Comparison of ENCODE assay signal across 14 mouse cellular contexts in genomic region chr5:125017332-125017731, GRCm38 (mm10). TPM values are rescaled to one million over a fixed set of nuclear protein-coding genes. Genes with fewer than 3 reads are reported as not detected.
DNase-seq lines count a peak whose midpoint lies in the region; ATAC-seq lines count a peak whose summit lies in the region.
"Had no signal": no experiment of that assay in that cellular context is flagged by ENCODE, and none has a peak within 500 bp of the region (broad histone marks: within the 10 kb centered on the region; RNA-seq: fewer than 3 reads in every experiment).

No protein-coding gene starts in this region.

- no peak overlapping the region for H3K27ac ChIP-seq in kidney, embryonic 14.5 days (ENCODE audit: low read depth, low read length)
- no peak overlapping the region for H3K27ac ChIP-seq in embryonic facial prominence, embryonic 14.5 days (replicated peaks; ENCODE audit: low read depth, low read length)
- H3K27ac ChIP-seq: neural tube, embryonic 12.5 days had no signal

- DNase-seq in kidney, postnatal 25 days = no peak
- peak; percentile 69 to 75 for DNase-seq in right cerebral cortex, postnatal 10 days (ENCODE audit: low spot score in 2 of 2)
- DNase-seq in right cerebral cortex, postnatal 36 days (ENCODE audit: low spot score in 2 of 2) = no peak
- DNase-seq in embryonic facial prominence, embryonic 14.5 days (ENCODE audit: low spot score) = peak; percentile 75
- no peak for DNase-seq in urinary bladder, postnatal 36 days (ENCODE audit: low spot score in 2 of 2)
- no peak for DNase-seq in heart, postnatal 10 days
- DNase-seq: adrenal gland, postnatal 25 days; lung, adult 2 months had no signal

- peaks cover 80% of the 10 kb centered on the region for H3K36me3 ChIP-seq in kidney, embryonic 14.5 days (ENCODE audit: control insufficient read depth, insufficient read depth, low read length)
- H3K36me3 ChIP-seq in embryonic facial prominence, embryonic 14.5 days (ENCODE audit: control insufficient read depth, insufficient read depth, low read length) = peaks cover 84% of the 10 kb centered on the region

- 59% methylated on average over 15 of the region's 15 CpGs for WGBS in kidney, embryonic 14.5 days
- WGBS in embryonic facial prominence, embryonic 14.5 days = 39% methylated on average over 13 of the region's 15 CpGs

- peak; percentile 34; the same call in 1 of the 2 replicates for ATAC-seq in kidney, embryonic 14.5 days (ENCODE audit: low FRiP score, low TSS enrichment)
- peak; percentile 56 for ATAC-seq in embryonic facial prominence, embryonic 14.5 days (ENCODE audit: low read depth)

- H3K9ac ChIP-seq in kidney, embryonic 14.5 days (ENCODE audit: low read depth, low read length) = no peak overlapping the region
- H3K9ac ChIP-seq in embryonic facial prominence, embryonic 14.5 days (ENCODE audit: low read depth, low read length) = no peak overlapping the region
- H3K9ac ChIP-seq: neural tube, embryonic 12.5 days had no signal

- H3K4me2 ChIP-seq in kidney, embryonic 14.5 days (replicated peaks; ENCODE audit: low read depth, low read length) = no peak overlapping the region
- no peak overlapping the region for H3K4me2 ChIP-seq in embryonic facial prominence, embryonic 14.5 days (ENCODE audit: low read depth, low read length)
- H3K4me2 ChIP-seq: heart, embryonic 11.5 days; neural tube, embryonic 12.5 days had no signal

- no peaks in the 10 kb centered on the region for H3K9me3 ChIP-seq in kidney, embryonic 14.5 days (ENCODE audit: control insufficient read depth, low read length)
- no peaks in the 10 kb centered on the region for H3K9me3 ChIP-seq in embryonic facial prominence, embryonic 14.5 days (ENCODE audit: control insufficient read depth, low read length)
- H3K9me3 ChIP-seq: neural tube, embryonic 12.5 days had no signal

- intact Hi-C loops in heart, postnatal 10 days (cut with DNase I) = loop anchor here (5.0 kb wide), 1 partner anchor 90 kb away; no protein-coding TSS in a partner anchor

- no peak overlapping the region for H3K4me3 ChIP-seq in kidney, embryonic 14.5 days (ENCODE audit: low read length)
- no peak overlapping the region for H3K4me3 ChIP-seq in embryonic facial prominence, embryonic 14.5 days (ENCODE audit: low read depth, low read length)
- H3K4me3 ChIP-seq: neural tube, embryonic 12.5 days had no signal

- H3K27me3 ChIP-seq in kidney, embryonic 14.5 days (ENCODE audit: control insufficient read depth, insufficient read depth, low read length) = no peaks in the 10 kb centered on the region
- no peaks in the 10 kb centered on the region for H3K27me3 ChIP-seq in embryonic facial prominence, embryonic 14.5 days (replicated peaks; ENCODE audit: control insufficient read depth, insufficient read depth, low read length)
- H3K27me3 ChIP-seq: CH12.LX; neural tube, embryonic 12.5 days had no signal

- H3K4me1 ChIP-seq in kidney, embryonic 14.5 days (ENCODE audit: control insufficient read depth, insufficient read depth, low read length) = no peaks in the 10 kb centered on the region
- no peaks in the 10 kb centered on the region for H3K4me1 ChIP-seq in embryonic facial prominence, embryonic 14.5 days (ENCODE audit: control insufficient read depth, insufficient read depth, low read length)
- H3K4me1 ChIP-seq: neural tube, embryonic 12.5 days had no signal

RNA-seq across cellular contexts. Expression of gene Rflna, which starts 14.3 kb away (rescaled TPM):
- 3.8 and 4.8 TPM in 2 replicates for polyA plus RNA-seq in kidney, embryonic 14.5 days (2014; fragmentation: Nextera tagmentation; extraction: Ambion mirVana)
- polyA plus RNA-seq in embryonic facial prominence, embryonic 14.5 days (2014; fragmentation: Nextera tagmentation; extraction: Ambion mirVana) = 19.3 and 29.0 TPM in 2 replicates
- 1 to 10 TPM; 1.6 to 2.0 TPM for total RNA-seq in heart, postnatal 10 days (2021)
- total RNA-seq: common myeloid progenitor, adult 5-6 weeks; megakaryocyte-erythroid progenitor cell, adult 5-6 weeks had no signal

Comparison
In these comparisons a context has a peak if more than half of its experiments do, and no peak if none do; other contexts are left out.
1. DNase-seq: peak in right cerebral cortex, postnatal 10 days (2 of 2) and embryonic facial prominence, embryonic 14.5 days (single experiment); none in kidney, postnatal 25 days (0 of 2), right cerebral cortex, postnatal 36 days (0 of 2), urinary bladder, postnatal 36 days (0 of 2) and heart, postnatal 10 days (0 of 2).